ENCODE assay signal across 8 mouse cellular contexts in genomic region chr10:58673278-58674061, GRCm38 (mm10). TPM values are rescaled to one million over a fixed set of nuclear protein-coding genes. Genes with fewer than 3 reads are reported as not detected.
DNase-seq lines count a peak whose midpoint lies in the region; ATAC-seq and TF ChIP-seq lines count a peak whose summit lies in the region.

No protein-coding gene starts in this region.

- ATAC-seq in heart, postnatal 0 days (ENCODE audit: insufficient read depth, low read depth) = peak; percentile 44; the same call in 1 of the 2 replicates
- peak; percentile 58; the same call in 1 of the 2 replicates for ATAC-seq in lung, embryonic 14.5 days (ENCODE audit: insufficient read depth)

- no peak overlapping the region for H3K9ac ChIP-seq in heart, postnatal 0 days (replicated peaks; ENCODE audit: low read depth, low read length)
- no peak overlapping the region for H3K9ac ChIP-seq in lung, embryonic 14.5 days

- no peak overlapping the region for H3K27ac ChIP-seq in embryonic fibroblast, embryonic 13.5 days (ENCODE audit: insufficient read depth, low read length)
- no peak overlapping the region for H3K27ac ChIP-seq in heart, postnatal 0 days (ENCODE audit: low read depth)
- H3K27ac ChIP-seq in lung, embryonic 14.5 days (ENCODE audit: low read depth) = no peak overlapping the region

- peaks cover 21% of the 10 kb centered on the region for H3K27me3 ChIP-seq in E14TG2a.4 (ENCODE audit: insufficient read depth, low read length)
- peaks cover 15% of the 10 kb centered on the region; the same call in 1 of the 2 replicates for H3K27me3 ChIP-seq in heart, postnatal 0 days (ENCODE audit: control insufficient read depth, insufficient read depth, low read length)
- no peaks in the 10 kb centered on the region for H3K27me3 ChIP-seq in lung, embryonic 14.5 days (ENCODE audit: insufficient read depth, low read length)

- no peaks in the 10 kb centered on the region for H3K9me3 ChIP-seq in E14TG2a.4 (ENCODE audit: low read length)
- no peaks in the 10 kb centered on the region for H3K9me3 ChIP-seq in heart, postnatal 0 days (replicated peaks; ENCODE audit: control insufficient read depth, low read length)
- H3K9me3 ChIP-seq in lung, embryonic 14.5 days (ENCODE audit: low read depth, low read length) = no peaks in the 10 kb centered on the region

- no peak overlapping the region for H3K4me2 ChIP-seq in heart, postnatal 0 days (ENCODE audit: low read depth, low read length)
- H3K4me2 ChIP-seq in lung, embryonic 14.5 days = peak overlapping the region; percentile 36; the same call in 1 of the 2 replicates

- peak; percentile 77 for DNase-seq in brain, adult 2 months (ENCODE audit: low read depth, low spot score)
- DNase-seq in heart, postnatal 0 days (ENCODE audit: low spot score) = peak; percentile 54
- DNase-seq in kidney, postnatal 4 days = peak; percentile 93
- DNase-seq in lung, embryonic 14.5 days = peak; percentile 89
- DNase-seq in ovary, postnatal 36 days (ENCODE audit: low spot score) = peak; percentile 73
- DNase-seq in thymus, postnatal 14 days = peak; percentile 77

- peak; percentile 69 for TF ChIP-seq CTCF in E14TG2a.4 (conservative IDR thresholded peaks at IDR 0.05; ENCODE audit: low read length)
- peak; percentile 70; the same call in 1 of the 2 replicates for TF ChIP-seq CTCF in embryonic fibroblast, embryonic 13.5 days (IDR thresholded peaks at IDR 0.05; ENCODE audit: borderline replicate concordance, insufficient read depth, low read length)
- TF ChIP-seq CTCF in heart, postnatal 0 days (IDR thresholded peaks at IDR 0.05; ENCODE audit: low read depth) = peak; percentile 58
- TF ChIP-seq CTCF in lung, embryonic 14.5 days (IDR thresholded peaks at IDR 0.05; ENCODE audit: low read depth) = peak; percentile 78

- no peak for TF ChIP-seq POLR2A in embryonic fibroblast, embryonic 13.5 days (IDR thresholded peaks at IDR 0.05; ENCODE audit: low read depth, low read length)

- H3K4me1 ChIP-seq in E14TG2a.4 (replicated peaks; ENCODE audit: low read depth, low read length) = peaks cover 6% of the 10 kb centered on the region
- H3K4me1 ChIP-seq in embryonic fibroblast, embryonic 13.5 days (ENCODE audit: control insufficient read depth, insufficient read depth, low read length) = no peaks in the 10 kb centered on the region
- H3K4me1 ChIP-seq in heart, postnatal 0 days (ENCODE audit: control insufficient read depth, insufficient read depth) = no peaks in the 10 kb centered on the region
- no peaks in the 10 kb centered on the region; the same call in 1 of the 2 replicates for H3K4me1 ChIP-seq in lung, embryonic 14.5 days (ENCODE audit: insufficient read depth)

- H3K36me3 ChIP-seq in E14TG2a.4 (ENCODE audit: insufficient read depth, low read length) = no peaks in the 10 kb centered on the region
- H3K36me3 ChIP-seq in heart, postnatal 0 days (replicated peaks; ENCODE audit: control insufficient read depth, insufficient read depth, low read length) = no peaks in the 10 kb centered on the region
- H3K36me3 ChIP-seq in lung, embryonic 14.5 days (ENCODE audit: insufficient read depth) = no peaks in the 10 kb centered on the region

- TF ChIP-seq EP300 in heart, postnatal 0 days (IDR thresholded peaks at IDR 0.05; ENCODE audit: low read depth) = no peak

- 36% methylated on average over 15 of the region's 15 CpGs for WGBS in heart, postnatal 0 days
- WGBS in lung, embryonic 14.5 days = 36% methylated on average over 15 of the region's 15 CpGs

- H3K4me3 ChIP-seq in E14TG2a.4 (replicated peaks; ENCODE audit: low read length) = no peak overlapping the region
- H3K4me3 ChIP-seq in embryonic fibroblast, embryonic 13.5 days (ENCODE audit: insufficient read depth, low read length) = no peak overlapping the region
- no peak overlapping the region for H3K4me3 ChIP-seq in heart, postnatal 0 days (ENCODE audit: low read depth, low read length)
- H3K4me3 ChIP-seq in lung, embryonic 14.5 days (ENCODE audit: low read depth, low read length) = no peak overlapping the region

RNA-seq across cellular contexts. Expression of gene Edar, which starts 2.0 kb away (rescaled TPM):
- polyA plus RNA-seq in embryonic fibroblast, embryonic 13.5 days (2011; ENCODE audit: insufficient read length, low read depth, missing spikeins) = not detected in 2 replicates
- 0.08 TPM in 1 of 2 replicates, not detected in the other for total RNA-seq in heart, postnatal 0 days (2014; rRNA removed; ENCODE audit: low replicate concordance)
- polyA plus RNA-seq in heart, postnatal 0 days (2015; fragmentation: Nextera tagmentation; extraction: Ambion mirVana) = not detected in 2 replicates
- 0.36 and 0.51 TPM in 2 replicates for polyA plus RNA-seq in lung, embryonic 14.5 days (2014; fragmentation: Nextera tagmentation; extraction: Ambion mirVana)

RNA-seq across cellular contexts. Expression of gene Gm17542, which starts 44.5 kb away (rescaled TPM):
- polyA plus RNA-seq in embryonic fibroblast, embryonic 13.5 days (2011; ENCODE audit: insufficient read length, low read depth, missing spikeins) = not detected in 2 replicates
- total RNA-seq in heart, postnatal 0 days (2014; rRNA removed; ENCODE audit: low replicate concordance) = not detected in 2 replicates
- not detected in 2 replicates for polyA plus RNA-seq in heart, postnatal 0 days (2015; fragmentation: Nextera tagmentation; extraction: Ambion mirVana)
- not detected in 2 replicates for polyA plus RNA-seq in lung, embryonic 14.5 days (2014; fragmentation: Nextera tagmentation; extraction: Ambion mirVana)
